Mouse (Mus musculus) midbrain, embryonic 10.5 days (tissue): ENCODE results near the gene Snupn. TPM values are rescaled to one million over a fixed set of nuclear protein-coding genes. Genes with fewer than 3 reads are reported as not detected.
A peak's percentile ranks its signal among the peaks of the same experiment; 100 is the strongest.
"Not testable (repeated sequence)": the region's sequence is repeated elsewhere in the genome, so short reads cannot be mapped to it uniquely, and the experiment has no call there.

Experiments used
- DNase-seq: peaks from one replicate; pipeline ENCODE4 v3.0.0-alpha.2; 2017; ENCODE audit warnings: low spot score
- H3K27ac ChIP-seq: fragments of 300-500 bp; sonication (generic); replicated peaks from 2 replicates; pipeline ENCODE4 v1.5.1; 2016; ENCODE audit warnings: mild to moderate bottlenecking
- H3K27me3 ChIP-seq: fragments of 300-500 bp; sonication (generic); 2 replicates; pipeline ENCODE4 v1.6.1; 2016; ENCODE audit warnings: low read depth, mild to moderate bottlenecking; ENCODE audit not compliant: poor library complexity, severe bottlenecking
- H3K36me3 ChIP-seq: fragments of 300-500 bp; sonication (generic); 2 replicates; pipeline ENCODE4 v1.6.1; 2016; ENCODE audit warnings: mild to moderate bottlenecking, moderate library complexity
- H3K4me1 ChIP-seq: fragments of 300-500 bp; sonication (generic); 2 replicates; pipeline ENCODE4 v1.6.1; 2016
- H3K4me3 ChIP-seq: fragments of 300-500 bp; sonication (generic); 2 replicates; pipeline ENCODE4 v1.5.1; 2016; ENCODE audit warnings: mild to moderate bottlenecking, moderate library complexity
- H3K9me3 ChIP-seq: fragments of 300-500 bp; sonication (generic); replicated peaks from 2 replicates; pipeline ENCODE4 v1.6.1; 2016; ENCODE audit warnings: mild to moderate bottlenecking
- WGBS: fragments of 180-500 bp; shearing (Covaris S2); methylation state at CpG from one replicate; pipeline ENCODE4 v1.1.7; 2016; 5-methylcytosine and 5-hydroxymethylcytosine counted together
- polyA plus RNA-seq: library from polyadenylated mRNA; unstranded; fragments of >200 nt; fragmentation: Nextera tagmentation; extraction: Ambion mirVana; gene quantifications from 2 replicates; pipeline ENCODE4 v1.2.1, GENCODE M21; 2016

Snupn gene
- polyA plus RNA-seq, 1 experiment from 2014 or later, result 29.7 TPM

- no peak for DNase-seq
These were observed 12.3 kb upstream of the Snupn start for GRCm38 (mm10) chr9:56938374-56938773.

GRCm38 (mm10) chr9:56947481-56947880 lies 3.2 kb upstream of the Snupn start:
- not testable (repeated sequence) for H3K4me3 ChIP-seq, H3K27me3 ChIP-seq, H3K27ac ChIP-seq, H3K36me3 ChIP-seq, H3K9me3 ChIP-seq
- H3K4me1 ChIP-seq, result peaks cover 17% of the 10 kb centered on the region
- 36% methylated on average over 3 of the region's 3 CpGs for WGBS
- peak; percentile 40 for DNase-seq

More at GRCm38 (mm10) chr9:56938374-56938773, 12.3 kb upstream of the Snupn start:
- Histone ChIP-seq H3K9me3 (no peaks in the 10 kb centered on the region), H3K4me3 (peak overlapping the region; percentile 92), H3K27me3 (no peaks in the 10 kb centered on the region), H3K36me3 (no peaks in the 10 kb centered on the region; the same call in 1 of the 2 replicates), H3K4me1 (peaks cover 22% of the 10 kb centered on the region), H3K27ac (peak overlapping the region; percentile 89; the same call in 1 of the 2 replicates)
- WGBS, result 9% methylated on average over 7 of the region's 7 CpGs

GRCm38 (mm10) chr9:56948699-56949098 lies 2.0 kb upstream of the Snupn start:
- H3K27ac ChIP-seq, H3K27me3 ChIP-seq, H3K9me3 ChIP-seq, H3K4me3 ChIP-seq, DNase-seq, H3K36me3 ChIP-seq: not testable (repeated sequence)
- H3K4me1 ChIP-seq, result peaks cover 17% of the 10 kb centered on the region
- WGBS, result 89% methylated on average over 5 of the region's 5 CpGs

- Histone ChIP-seq H3K27ac (peak overlapping the region; percentile 92), H3K36me3 (no peaks in the 10 kb centered on the region), H3K27me3 (no peaks in the 10 kb centered on the region)
These were observed 911 bp upstream of the Snupn start for GRCm38 (mm10) chr9:56949767-56950166.

GRCm38 (mm10) chr9:56953562-56953961 lies 2.9 kb downstream of the Snupn start:
- DNase-seq, result no peak
- Histone ChIP-seq H3K4me1 (peaks cover 17% of the 10 kb centered on the region), H3K4me3 (no peak overlapping the region), H3K27ac (no peak overlapping the region), H3K9me3 (no peaks in the 10 kb centered on the region), H3K27me3 (no peaks in the 10 kb centered on the region), H3K36me3 (peaks cover 19% of the 10 kb centered on the region)
- WGBS, result 94% methylated on average over 1 of the region's 1 CpGs

More at GRCm38 (mm10) chr9:56949767-56950166, 911 bp upstream of the Snupn start:
- peaks cover 17% of the 10 kb centered on the region for H3K4me1 ChIP-seq
- H3K9me3 ChIP-seq, result no peaks in the 10 kb centered on the region
- 38% methylated on average over 13 of the region's 13 CpGs for WGBS
- H3K4me3 ChIP-seq, result peak overlapping the region; percentile 71
- DNase-seq, result peak; percentile 18

- H3K4me1 ChIP-seq, result 0 out of 2 replicates have a peak, but pooled peaks cover 2% of the 10 kb centered on the region
- H3K27me3 ChIP-seq, result no peaks in the 10 kb centered on the region
- H3K27ac ChIP-seq, result no peak overlapping the region
- peaks cover 5% of the 10 kb centered on the region; the same call in 1 of the 2 replicates for H3K9me3 ChIP-seq
- H3K36me3 ChIP-seq, result peaks cover 36% of the 10 kb centered on the region
- DNase-seq, result no peak
- no peak overlapping the region for H3K4me3 ChIP-seq
- WGBS, result 85% methylated on average over 7 of the region's 7 CpGs
These were observed 6.4 kb downstream of the Snupn start for GRCm38 (mm10) chr9:56956966-56957675.

- DNase-seq, result no peak
- Histone ChIP-seq H3K36me3 (peaks cover 51% of the 10 kb centered on the region), H3K4me3 (no peak overlapping the region), H3K4me1 (no peaks in the 10 kb centered on the region), H3K27me3 (no peaks in the 10 kb centered on the region), H3K9me3 (peaks cover 5% of the 10 kb centered on the region; the same call in 1 of the 2 replicates), H3K27ac (no peak overlapping the region)
- 93% methylated on average over 2 of the region's 2 CpGs for WGBS
These were observed 8.0 kb downstream of the Snupn start for GRCm38 (mm10) chr9:56958689-56959088.

GRCm38 (mm10) chr9:56961591-56961990 lies 10.9 kb downstream of the Snupn start:
- 92% methylated on average over 3 of the region's 3 CpGs for WGBS
- no peak for DNase-seq
- peaks cover 60% of the 10 kb centered on the region for H3K36me3 ChIP-seq

GRCm38 (mm10) chr9:56970158-56970557 lies 19.5 kb downstream of the Snupn start:
- 81% methylated on average over 2 of the region's 2 CpGs for WGBS
- no peaks in the 10 kb centered on the region for H3K9me3 ChIP-seq
- DNase-seq, result no peak
- peaks cover 36% of the 10 kb centered on the region for H3K36me3 ChIP-seq
- no peaks in the 10 kb centered on the region for H3K27me3 ChIP-seq
- H3K27ac ChIP-seq, result no peak overlapping the region
- no peaks in the 10 kb centered on the region for H3K4me1 ChIP-seq
- H3K4me3 ChIP-seq, result no peak overlapping the region

More at GRCm38 (mm10) chr9:56961591-56961990, 10.9 kb downstream of the Snupn start:
- Histone ChIP-seq H3K27ac (no peak overlapping the region), H3K4me3 (no peak overlapping the region), H3K4me1 (no peaks in the 10 kb centered on the region), H3K9me3 (peaks cover 5% of the 10 kb centered on the region; the same call in 1 of the 2 replicates), H3K27me3 (no peaks in the 10 kb centered on the region)

- peaks cover 26% of the 10 kb centered on the region for H3K36me3 ChIP-seq
- H3K4me1 ChIP-seq, result no peaks in the 10 kb centered on the region
- no peak for DNase-seq
- H3K9me3 ChIP-seq, result no peaks in the 10 kb centered on the region
- no peak overlapping the region for H3K4me3 ChIP-seq
- WGBS, result 89% methylated on average over 8 of the region's 8 CpGs
- no peaks in the 10 kb centered on the region for H3K27me3 ChIP-seq
- no peak overlapping the region for H3K27ac ChIP-seq
These were observed 23.4 kb downstream of the Snupn start for GRCm38 (mm10) chr9:56973960-56974524.

GRCm38 (mm10) chr9:56975199-56975598 lies 24.5 kb downstream of the Snupn start:
- H3K4me1 ChIP-seq, result no peaks in the 10 kb centered on the region
- peaks cover 30% of the 10 kb centered on the region for H3K36me3 ChIP-seq
- DNase-seq, result no peak
- H3K9me3 ChIP-seq, result no peaks in the 10 kb centered on the region
- H3K27me3 ChIP-seq, result no peaks in the 10 kb centered on the region
- H3K27ac ChIP-seq, result no peak overlapping the region
- H3K4me3 ChIP-seq, result no peak overlapping the region
- 89% methylated on average over 3 of the region's 3 CpGs for WGBS

GRCm38 (mm10) chr9:56980186-56980585 lies 29.5 kb downstream of the Snupn start:
- WGBS, result 95% methylated on average over 6 of the region's 6 CpGs
- Histone ChIP-seq H3K27ac (no peak overlapping the region), H3K36me3 (peaks cover 29% of the 10 kb centered on the region), H3K4me1 (no peaks in the 10 kb centered on the region), H3K27me3 (no peaks in the 10 kb centered on the region), H3K4me3 (no peak overlapping the region), H3K9me3 (no peaks in the 10 kb centered on the region)
- DNase-seq, result no peak

- H3K27me3 ChIP-seq, result no peaks in the 10 kb centered on the region
- H3K9me3 ChIP-seq, result no peaks in the 10 kb centered on the region
- H3K4me3 ChIP-seq, result no peak overlapping the region
- no peak overlapping the region for H3K27ac ChIP-seq
- H3K36me3 ChIP-seq, result peaks cover 29% of the 10 kb centered on the region
- 81% methylated on average over 1 of the region's 1 CpGs for WGBS
- H3K4me1 ChIP-seq, result no peaks in the 10 kb centered on the region
- no peak for DNase-seq
These were observed 30.8 kb downstream of the Snupn start for GRCm38 (mm10) chr9:56981502-56981901.
